16 mouse cellular contexts compared by ENCODE assay signal in genomic region chr3:51927591-51927990, GRCm38 (mm10).
DNase-seq lines count a peak whose midpoint lies in the region; ATAC-seq and TF ChIP-seq lines count a peak whose summit lies in the region.
"Had no signal": no experiment of that assay in that cellular context is flagged by ENCODE, and none has a peak within 500 bp of the region (broad histone marks: within the 10 kb centered on the region; RNA-seq: fewer than 3 reads in every experiment).

No protein-coding gene starts in this region.

- WGBS in embryonic facial prominence, embryonic 12.5 days = 44% methylated on average over 7 of the region's 7 CpGs
- 47% methylated on average over 7 of the region's 7 CpGs for WGBS in limb, embryonic 13.5 days
- 87% methylated on average over 7 of the region's 7 CpGs for WGBS in liver, embryonic 11.5 days

- DNase-seq in frontal cortex, postnatal 10 days (ENCODE audit: low spot score in 2 of 2) = no peak
- no peak for DNase-seq in layer of hippocampus, adult 2 months (ENCODE audit: low spot score in 2 of 2)
- no peak for DNase-seq in layer of hippocampus, adult 9-10 months (ENCODE audit: low spot score)
- no peak for DNase-seq in liver, embryonic 11.5 days (ENCODE audit: low spot score)
- DNase-seq: cerebellum, adult 2 months; kidney, postnatal 14 days; liver, embryonic 13.5 days; thymus, postnatal 4 days had no signal

- peak; percentile 47; the same call in 1 of the 2 replicates for ATAC-seq in frontal cortex, adult (ENCODE audit: low TSS enrichment)
- ATAC-seq in embryonic facial prominence, embryonic 12.5 days (ENCODE audit: insufficient number of reproducible peaks, insufficient read depth, low FRiP score, low TSS enrichment) = no peak
- no peak for ATAC-seq in limb, embryonic 13.5 days (ENCODE audit: low FRiP score, low read depth)
- ATAC-seq in liver, embryonic 11.5 days (replicated peaks; ENCODE audit: low FRiP score) = no peak
- ATAC-seq in cerebellum, adult (ENCODE audit: insufficient number of reproducible peaks, low FRiP score, low TSS enrichment) = no peak
- ATAC-seq: lung, postnatal 0 days; Patski had no signal

- H3K27me3 ChIP-seq in embryonic facial prominence, embryonic 12.5 days = no peaks in the 10 kb centered on the region
- no peaks in the 10 kb centered on the region for H3K27me3 ChIP-seq in limb, embryonic 13.5 days
- no peaks in the 10 kb centered on the region for H3K27me3 ChIP-seq in liver, embryonic 11.5 days (replicated peaks; ENCODE audit: control insufficient read depth, insufficient read depth, low read length)
- H3K27me3 ChIP-seq: heart, embryonic 15.5 days; liver, embryonic 13.5 days; Patski; stomach, embryonic 15.5 days had no signal

- no peak for TF ChIP-seq CTCF in layer of hippocampus, adult 2 months (conservative IDR thresholded peaks at IDR 0.05)

- no peaks in the 10 kb centered on the region for H3K9me3 ChIP-seq in embryonic facial prominence, embryonic 12.5 days
- H3K9me3 ChIP-seq in limb, embryonic 13.5 days = no peaks in the 10 kb centered on the region
- H3K9me3 ChIP-seq in liver, embryonic 11.5 days (ENCODE audit: control insufficient read depth, low read length) = no peaks in the 10 kb centered on the region
- H3K9me3 ChIP-seq: heart, embryonic 15.5 days; liver, embryonic 13.5 days; stomach, embryonic 15.5 days had no signal

- peaks cover 18% of the 10 kb centered on the region for H3K4me1 ChIP-seq in embryonic facial prominence, embryonic 12.5 days
- H3K4me1 ChIP-seq in limb, embryonic 13.5 days = peaks cover 15% of the 10 kb centered on the region
- H3K4me1 ChIP-seq in liver, embryonic 11.5 days (replicated peaks; ENCODE audit: control insufficient read depth, insufficient read depth, low read length) = no peaks in the 10 kb centered on the region; the same call in 1 of the 2 replicates
- H3K4me1 ChIP-seq: heart, embryonic 15.5 days; stomach, embryonic 15.5 days had no signal

- H3K36me3 ChIP-seq in embryonic facial prominence, embryonic 12.5 days = no peaks in the 10 kb centered on the region
- H3K36me3 ChIP-seq in limb, embryonic 13.5 days = no peaks in the 10 kb centered on the region
- H3K36me3 ChIP-seq in liver, embryonic 11.5 days (ENCODE audit: control insufficient read depth, insufficient read depth, low read length) = no peaks in the 10 kb centered on the region
- H3K36me3 ChIP-seq: heart, embryonic 15.5 days; liver, embryonic 13.5 days; stomach, embryonic 15.5 days had no signal

- H3K9ac ChIP-seq in embryonic facial prominence, embryonic 12.5 days = no peak overlapping the region
- no peak overlapping the region for H3K9ac ChIP-seq in limb, embryonic 13.5 days
- no peak overlapping the region for H3K9ac ChIP-seq in liver, embryonic 11.5 days (ENCODE audit: low read depth, low read length)
- H3K9ac ChIP-seq: heart, embryonic 15.5 days; liver, embryonic 13.5 days; stomach, embryonic 15.5 days had no signal

- peak overlapping the region; percentile 2; the same call in 1 of the 2 replicates for H3K4me2 ChIP-seq in embryonic facial prominence, embryonic 12.5 days (replicated peaks)
- H3K4me2 ChIP-seq in limb, embryonic 13.5 days (replicated peaks) = peak overlapping the region; percentile 41
- no peak overlapping the region for H3K4me2 ChIP-seq in liver, embryonic 11.5 days
- H3K4me2 ChIP-seq: heart, embryonic 15.5 days; liver, embryonic 13.5 days; stomach, embryonic 15.5 days had no signal

- H3K4me3 ChIP-seq in layer of hippocampus, adult 2 months = peak overlapping the region; percentile 38
- H3K4me3 ChIP-seq in embryonic facial prominence, embryonic 12.5 days = no peak overlapping the region
- no peak overlapping the region for H3K4me3 ChIP-seq in limb, embryonic 13.5 days
- H3K4me3 ChIP-seq in liver, embryonic 11.5 days (ENCODE audit: low read depth, low read length) = no peak overlapping the region
- H3K4me3 ChIP-seq: heart, embryonic 15.5 days; liver, embryonic 13.5 days; stomach, embryonic 15.5 days had no signal

- H3K27ac ChIP-seq in layer of hippocampus, adult 2 months = peak overlapping the region; percentile 68
- no peak overlapping the region for H3K27ac ChIP-seq in embryonic facial prominence, embryonic 12.5 days
- no peak overlapping the region for H3K27ac ChIP-seq in limb, embryonic 13.5 days
- no peak overlapping the region for H3K27ac ChIP-seq in liver, embryonic 11.5 days (ENCODE audit: low read depth, low read length)
- H3K27ac ChIP-seq: heart, embryonic 15.5 days; liver, embryonic 13.5 days; stomach, embryonic 15.5 days had no signal
